ENCODE assay signal across 8 mouse cellular contexts in genomic region chr9:64340351-64341253, GRCm38 (mm10). TPM values are rescaled to one million over a fixed set of nuclear protein-coding genes. Genes with fewer than 3 reads are reported as not detected.
A peak's percentile ranks its signal among the peaks of the same experiment; 100 is the strongest.
DNase-seq lines count a peak whose midpoint lies in the region; ATAC-seq lines count a peak whose summit lies in the region.

No protein-coding gene starts in this region.

- peak; percentile 84 to 94 for DNase-seq in adrenal gland, adult (ENCODE audit: inconsistent age in 2 of 2, low spot score in 1 of 2)
- peak; percentile 84 for DNase-seq in embryo, embryonic 10 days (ENCODE audit: low spot score)
- peak; percentile 77 for DNase-seq in gastrocnemius, postnatal 14 days
- peak; percentile 6 to 56 for DNase-seq in left cerebral cortex, adult 9 months (ENCODE audit: low spot score in 2 of 2)
- DNase-seq in right cerebral cortex, adult 2 months (ENCODE audit: low spot score in 2 of 2), result peak; percentile 68 to 72
- DNase-seq in urinary bladder, postnatal 10 days (ENCODE audit: low spot score), result peak; percentile 22

- peaks cover 23% of the 10 kb centered on the region for H3K36me3 ChIP-seq in megakaryocyte, embryonic 14.5 days (replicated peaks; ENCODE audit: low read length)

- peak; percentile 75 for ATAC-seq in inflammation-experienced regulatory T-cells, adult 6 months

- H3K4me1 ChIP-seq in megakaryocyte, embryonic 14.5 days, result peaks cover 15% of the 10 kb centered on the region

- intact Hi-C loops in gastrocnemius, postnatal 14 days (cut with DNase I; ENCODE audit: low total_unique reads), result no loop called here

- H3K9me3 ChIP-seq in megakaryocyte, embryonic 14.5 days, result no peaks in the 10 kb centered on the region

- H3K4me3 ChIP-seq in megakaryocyte, embryonic 14.5 days (replicated peaks), result peak overlapping the region; percentile 98

- no peaks in the 10 kb centered on the region for H3K27me3 ChIP-seq in megakaryocyte, embryonic 14.5 days (replicated peaks)

RNA-seq across cellular contexts. Expression of gene Dis3l, which starts 0.5 kb away (rescaled TPM):
- 10 to 100 TPM; 13.0 to 13.4 TPM for total RNA-seq in gastrocnemius, postnatal 14 days (2021)
- 10 to 100 TPM in 2 of 3 experiments, 1 to 10 TPM in 1; 9.5 to 11.8 (median 11.2) TPM for polyA plus RNA-seq in inflammation-experienced regulatory T-cells, adult 6 months (2017; shearing (Covaris generic))
- polyA plus RNA-seq in megakaryocyte, embryonic 14.5 days (2012; ENCODE audit: insufficient read depth, low replicate concordance), result 1.7 and 2.5 TPM in 2 replicates

RNA-seq across cellular contexts. Expression of gene Megf11, which starts 44.8 kb away (rescaled TPM):
- under 1 TPM; 0.27 to 0.31 TPM for total RNA-seq in gastrocnemius, postnatal 14 days (2021)
- under 1 TPM; 0.21 to 0.40 (median 0.32) TPM for polyA plus RNA-seq in inflammation-experienced regulatory T-cells, adult 6 months (2017; shearing (Covaris generic))
- polyA plus RNA-seq in megakaryocyte, embryonic 14.5 days (2012; ENCODE audit: insufficient read depth, low replicate concordance), result not detected in 2 replicates

RNA-seq across cellular contexts. Expression of gene Tipin, which starts 59.2 kb away (rescaled TPM):
- total RNA-seq in gastrocnemius, postnatal 14 days (2021), result 10 to 100 TPM; 12.3 to 17.6 TPM
- 100 to 1,000 TPM in 1 of 3 experiments, 10 to 100 TPM in 2; 52.8 to 148 (median 66.4) TPM for polyA plus RNA-seq in inflammation-experienced regulatory T-cells, adult 6 months (2017; shearing (Covaris generic))
- polyA plus RNA-seq in megakaryocyte, embryonic 14.5 days (2012; ENCODE audit: insufficient read depth, low replicate concordance), result 4.3 TPM in 1 of 2 replicates, not detected in the other

Comparison
In these comparisons a context has a peak if more than half of its experiments do, and no peak if none do; other contexts are left out.
1. Peak in every context shown above with its lines: DNase-seq, ATAC-seq and H3K4me3 ChIP-seq.
2. DNase-seq: peak in every context shown above with its lines; median percentile 89 in adrenal gland, adult; 84 in embryo, embryonic 10 days; 77 in gastrocnemius, postnatal 14 days; 70 in right cerebral cortex, adult 2 months; 31 in left cerebral cortex, adult 9 months; 22 in urinary bladder, postnatal 10 days.
3. RNA of gene Tipin, which starts 59.2 kb away (polyA plus RNA-seq): 52.8 to 148 TPM in inflammation-experienced regulatory T-cells, adult 6 months; 4.3 TPM in megakaryocyte, embryonic 14.5 days; every median in the first group is over 10 times any median in the second.